Mouse (Mus musculus): ENCODE measurements around the gene Syt7. TPM values are rescaled to one million over a fixed set of nuclear protein-coding genes. Genes with fewer than 3 reads are reported as not detected.

The Syt7 gene
- 100 to 1,000 TPM; 279 to 314 TPM for total RNA-seq (2021)
- long read RNA-seq, experiment 1, full-length matches to known transcripts = 6 of 46 reads
- long read RNA-seq, experiment 1, partial matches to known transcripts = 2 of 46 reads
- long read RNA-seq, experiment 1, other reads (novel, unspliced or antisense) = 38 of 46 reads
- long read RNA-seq, experiment 2, full-length matches to known transcripts = 15 of 64 reads
- long read RNA-seq, experiment 2, partial matches to known transcripts = 5 of 64 reads
- long read RNA-seq, experiment 2, other reads (novel, unspliced or antisense) = 44 of 64 reads

GRCm38 (mm10) chr19:10388615-10389313 lies at the start of gene Syt7:
Gene Syt7 (plus strand): TSS chr19:10389090.
- peak; percentile 81 to 89 for DNase-seq (ENCODE audit: low spot score in 2 of 2)
- intact Hi-C loops (cut with DNase I) = loop anchor here (2.0 kb wide), 1 partner anchor 48 kb away; no protein-coding TSS in a partner anchor

- no peak for DNase-seq (ENCODE audit: low spot score in 2 of 2)
- intact Hi-C loops (cut with DNase I) = no loop called here
Observed at GRCm38 (mm10) chr19:10339271-10339670, 49.6 kb upstream of the Syt7 start.

- DNase-seq (ENCODE audit: low spot score in 2 of 2) = no peak
- intact Hi-C loops (cut with DNase I) = loop anchor here (2.0 kb wide), 1 partner anchor 48 kb away; the partner anchor contains the start of gene Syt7
Observed at GRCm38 (mm10) chr19:10340661-10341060, 48.2 kb upstream of the Syt7 start.

- intact Hi-C loops (cut with DNase I) = loop anchor here (2.0 kb wide), 1 partner anchor 48 kb away; the partner anchor contains the start of gene Syt7
- DNase-seq (ENCODE audit: low spot score in 2 of 2) = peak; percentile 78 to 81
Observed at GRCm38 (mm10) chr19:10341152-10341551, 47.7 kb upstream of the Syt7 start.

GRCm38 (mm10) chr19:10341817-10342439 lies 47.0 kb upstream of the Syt7 start:
- intact Hi-C loops (cut with DNase I) = loop anchor here (2.0 kb wide), 1 partner anchor 47 kb away; the partner anchor contains the start of gene Syt7
- DNase-seq (ENCODE audit: low spot score in 2 of 2) = peak; percentile 84 to 88

GRCm38 (mm10) chr19:10343866-10344265 lies 45.0 kb upstream of the Syt7 start:
- DNase-seq (ENCODE audit: low spot score in 2 of 2) = no peak
- intact Hi-C loops (cut with DNase I) = no loop called here

GRCm38 (mm10) chr19:10345696-10346095 lies 43.2 kb upstream of the Syt7 start:
- DNase-seq (ENCODE audit: low spot score in 2 of 2) = no peak
- intact Hi-C loops (cut with DNase I) = no loop called here

GRCm38 (mm10) chr19:10347628-10348273 lies 41.1 kb upstream of the Syt7 start:
- intact Hi-C loops (cut with DNase I) = no loop called here
- DNase-seq (ENCODE audit: low spot score in 2 of 2) = no peak

GRCm38 (mm10) chr19:10352218-10352617 lies 36.7 kb upstream of the Syt7 start:
- intact Hi-C loops (cut with DNase I) = no loop called here
- no peak for DNase-seq (ENCODE audit: low spot score in 2 of 2)

GRCm38 (mm10) chr19:10354830-10355229 lies 34.1 kb upstream of the Syt7 start:
- intact Hi-C loops (cut with DNase I) = no loop called here
- no peak for DNase-seq (ENCODE audit: low spot score in 2 of 2)

GRCm38 (mm10) chr19:10356845-10357503 lies 31.9 kb upstream of the Syt7 start:
- DNase-seq (ENCODE audit: low spot score in 2 of 2) = no peak
- intact Hi-C loops (cut with DNase I) = no loop called here

GRCm38 (mm10) chr19:10359105-10359946 lies 29.6 kb upstream of the Syt7 start:
- no peak for DNase-seq (ENCODE audit: low spot score in 2 of 2)

GRCm38 (mm10) chr19:10362473-10363129 lies 26.3 kb upstream of the Syt7 start:
- intact Hi-C loops (cut with DNase I) = no loop called here
- DNase-seq (ENCODE audit: low spot score in 2 of 2) = peak; percentile 61 to 70

More at GRCm38 (mm10) chr19:10359105-10359946, 29.6 kb upstream of the Syt7 start:
- intact Hi-C loops (cut with DNase I) = no loop called here

GRCm38 (mm10) chr19:10363869-10364268 lies 25.0 kb upstream of the Syt7 start:
- intact Hi-C loops (cut with DNase I) = no loop called here
- no peak for DNase-seq (ENCODE audit: low spot score in 2 of 2)

GRCm38 (mm10) chr19:10366116-10366845 lies 22.6 kb upstream of the Syt7 start:
- DNase-seq (ENCODE audit: low spot score in 2 of 2) = no peak
- intact Hi-C loops (cut with DNase I) = no loop called here

GRCm38 (mm10) chr19:10367802-10368201 lies 21.1 kb upstream of the Syt7 start:
- DNase-seq (ENCODE audit: low spot score in 2 of 2) = peak; percentile 81 to 85
- intact Hi-C loops (cut with DNase I) = no loop called here

GRCm38 (mm10) chr19:10369936-10370335 lies 19.0 kb upstream of the Syt7 start:
- intact Hi-C loops (cut with DNase I) = no loop called here
- no peak for DNase-seq (ENCODE audit: low spot score in 2 of 2)

All from left cerebral cortex, postnatal 14 days (tissue).